Mouse (Mus musculus) liver, embryonic 18 days (tissue): ENCODE measurements around the gene Prl2c1. TPM values are rescaled to one million over a fixed set of nuclear protein-coding genes. Genes with fewer than 3 reads are reported as not detected.

Experiments
- polyA plus RNA-seq: library from polyadenylated mRNA; depleted of rRNA; stranded (reverse); fragments of >200 nt; gene quantifications from 2 replicates; pipeline ENCODE4 v1.2.3, GENCODE M21; 2012; rRNA removed

Prl2c1 gene
- polyA plus RNA-seq = not detected in 2 replicates

DNA sequence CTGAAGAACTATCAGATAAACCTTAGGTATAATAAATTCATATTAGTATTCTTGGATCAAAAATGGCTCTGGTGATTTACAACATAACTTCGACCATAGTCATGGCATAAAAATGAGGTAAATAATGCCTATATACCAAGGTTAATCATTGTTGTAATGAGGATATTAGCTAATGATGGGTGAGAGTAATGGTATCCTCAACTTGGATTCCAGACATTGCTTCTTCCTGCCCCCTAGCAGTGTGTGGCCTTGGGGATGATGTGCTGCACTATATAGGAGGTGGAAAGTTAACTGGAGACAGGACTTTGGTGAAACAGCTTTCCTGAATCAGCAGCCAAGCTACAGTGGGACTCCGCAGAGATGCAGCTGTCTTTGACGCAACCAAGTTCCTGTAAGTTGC, at the start of gene Prl2c1:
Gene Prl2c1, plus strand, starts transcription at position 301 of the 400 bp plus-strand sequence.

GRCm38 (mm10) chr13:27801354-27801753, 47.8 kb upstream of the Prl2c1 start, which contains the start of gene Prl2a1:
TSS of gene Prl2a1 (plus strand) at chr13:27801654.

Other genes with a start within 250 kb of the Prl2c1 start
- not detected in 2 replicates for gene Prl7b1, start 238.8 kb upstream of the Prl2c1 start, polyA plus RNA-seq
- gene Prl7a1, start 206.8 kb upstream of the Prl2c1 start, polyA plus RNA-seq = not detected in 2 replicates
- not detected in 2 replicates for gene Prl7a2, start 181.3 kb upstream of the Prl2c1 start, polyA plus RNA-seq
- gene Prl7d1, start 132.6 kb upstream of the Prl2c1 start, polyA plus RNA-seq = not detected in 2 replicates
- not detected in 2 replicates for gene Prl7c1, start 68.5 kb upstream of the Prl2c1 start, polyA plus RNA-seq
- gene Prl2a1, start 47.7 kb upstream of the Prl2c1 start, polyA plus RNA-seq = not detected in 2 replicates
- gene Prl4a1, start 166.9 kb downstream of the Prl2c1 start, polyA plus RNA-seq = not detected in 2 replicates